Mouse (Mus musculus) liver, embryonic 14.5 days (tissue): Measurements from ENCODE around the gene Slc7a5. TPM values are rescaled to one million over a fixed set of nuclear protein-coding genes. Genes with fewer than 3 reads are reported as not detected.

Source experiments
- ATAC-seq: fragments of 200-750 bp; cut with Nextera tagmentation; 2 replicates; pipeline ENCODE4 v1.8.0; 2017; ENCODE audit warnings: moderate number of reproducible peaks, mild to moderate bottlenecking, moderate library complexity; ENCODE audit not compliant: insufficient read depth
- DNase-seq, 3 experiments: peaks; one replicate each; pipeline ENCODE4 v3.0.0-alpha.2; 2012 to 2013; ENCODE audit warnings: low read depth in 3 of 3, low spot score in 3 of 3
- H3K27ac ChIP-seq: fragments of 300-500 bp; sonication (generic); 2 replicates; pipeline ENCODE4 v1.5.1; 2014; ENCODE audit warnings: moderate library complexity, mild to moderate bottlenecking, control low read depth, inconsistent platforms
- H3K27me3 ChIP-seq: fragments of 300-500 bp; sonication (generic); 2 replicates; pipeline ENCODE4 v1.6.1; 2014; ENCODE audit warnings: mild to moderate bottlenecking, low read length, moderate library complexity; ENCODE audit not compliant: control insufficient read depth, insufficient read depth
- H3K36me3 ChIP-seq: fragments of 300-500 bp; sonication (generic); replicated peaks from 2 replicates; pipeline ENCODE4 v1.6.1; 2014; ENCODE audit warnings: low read depth; ENCODE audit not compliant: control insufficient read depth, insufficient read depth
- H3K4me1 ChIP-seq, 2 experiments: fragments of 200-500 bp in 1 of 2; fragments of 300-500 bp in 1 of 2; sonication (generic) in 1 of 2; replicated peaks; 2 replicates each; pipeline ENCODE4 v1.6.1; 2012 to 2014; ENCODE audit warnings: antibody characterized with exemption in 1 of 2, inconsistent platforms in 1 of 2, low read length in 1 of 2; ENCODE audit not compliant: control insufficient read depth in 2 of 2, insufficient read depth in 2 of 2
- H3K4me2 ChIP-seq: fragments of 300-500 bp; sonication (generic); 2 replicates; pipeline ENCODE4 v1.6.1; 2014; ENCODE audit warnings: low read depth, mild to moderate bottlenecking, control low read depth, moderate library complexity
- H3K4me3 ChIP-seq, 2 experiments: fragments of 200-500 bp in 1 of 2; fragments of 300-500 bp in 1 of 2; sonication (generic) in 1 of 2; 2 replicates each; pipeline ENCODE4 v1.5.1; 2012 to 2014; ENCODE audit warnings: low read depth in 2 of 2, low read length in 2 of 2, mild to moderate bottlenecking in 2 of 2, control low read depth in 1 of 2, inconsistent platforms in 1 of 2, moderate library complexity in 1 of 2; ENCODE audit not compliant: insufficient read depth in 1 of 2
- H3K9ac ChIP-seq: fragments of 300-500 bp; sonication (generic); replicated peaks from 2 replicates; pipeline ENCODE4 v1.6.1; 2014; ENCODE audit warnings: mild to moderate bottlenecking, control low read depth, moderate library complexity
- H3K9me3 ChIP-seq: fragments of 300-500 bp; sonication (generic); 2 replicates; pipeline ENCODE4 v1.6.1; 2016; ENCODE audit warnings: low read length, mixed read lengths; ENCODE audit not compliant: control insufficient read depth
- CTCF ChIP-seq: IDR thresholded peaks from 2 replicates; pipeline ENCODE4 v1.5.1; 2016; ENCODE audit warnings: antibody characterized with exemption, low read depth, control low read depth
- EP300 ChIP-seq: IDR thresholded peaks from 2 replicates; pipeline ENCODE4 v1.6.1; 2016; ENCODE audit warnings: antibody characterized with exemption, low read depth
- WGBS: fragments of 180-500 bp; shearing (Covaris S2); extraction: QIAGEN DNeasy Blood & Tissue Kit; methylation state at CpG from one replicate; pipeline ENCODE4 v1.1.7; 2014; ENCODE audit not compliant: insufficient replicate concordance; 5-methylcytosine and 5-hydroxymethylcytosine counted together
- polyA plus RNA-seq, 2 experiments: library from polyadenylated mRNA; depleted of rRNA in 1 of 2; stranded (reverse) in 1 of 2; unstranded in 1 of 2; fragments of >200 nt; fragmentation: Nextera tagmentation in 1 of 2; extraction: Ambion mirVana in 1 of 2; gene quantifications; 2 replicates each; pipeline versions ENCODE4 v1.2.1 to v1.2.3; 2012 to 2014

The Slc7a5 gene
- polyA plus RNA-seq, 2 experiments: 36.7 to 40.0 TPM

DNA sequence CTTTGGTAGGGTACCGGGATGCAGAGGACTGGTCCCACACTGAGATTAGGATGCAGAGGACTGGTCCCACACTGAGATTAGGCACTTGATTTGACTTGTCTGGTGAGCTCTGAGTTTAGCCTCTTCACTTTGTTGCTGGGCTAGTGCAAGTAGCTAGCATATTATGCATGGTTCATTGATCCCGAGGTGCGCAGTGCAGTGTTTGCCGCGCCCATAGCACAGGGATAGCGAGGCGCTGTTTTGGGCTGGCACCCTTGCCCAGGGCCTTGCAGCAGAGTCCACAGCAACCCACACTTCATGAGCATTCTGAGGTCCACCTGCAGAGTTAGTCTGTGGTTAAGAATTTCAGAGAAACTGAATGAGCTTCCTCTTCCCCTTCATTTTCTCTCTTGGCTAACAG is 45.3 kb upstream of the Slc7a5 start:
- Histone ChIP-seq H3K9me3 (no peaks in the 10 kb centered on the region), H3K4me3 (peak overlapping the region in 1 of 2 experiments; percentile 87; a peak in 1 of 4 replicates), H3K36me3 (peaks cover 3% of the 10 kb centered on the region; the same call in 1 of the 2 replicates), H3K4me2 (peak overlapping the region; percentile 93), H3K9ac (peak overlapping the region; percentile 91; the same call in 1 of the 2 replicates), H3K27ac (no peak overlapping the region), H3K27me3 (no peaks in the 10 kb centered on the region), H3K4me1 (peaks cover 38 to 51% of the 10 kb centered on the region in 2 experiments)
- DNase-seq: no peak
- 71% methylated on average over 7 of the region's 7 CpGs for WGBS
- no peak for ATAC-seq
- TF ChIP-seq EP300: no peak
- TF ChIP-seq CTCF: no peak

DNA sequence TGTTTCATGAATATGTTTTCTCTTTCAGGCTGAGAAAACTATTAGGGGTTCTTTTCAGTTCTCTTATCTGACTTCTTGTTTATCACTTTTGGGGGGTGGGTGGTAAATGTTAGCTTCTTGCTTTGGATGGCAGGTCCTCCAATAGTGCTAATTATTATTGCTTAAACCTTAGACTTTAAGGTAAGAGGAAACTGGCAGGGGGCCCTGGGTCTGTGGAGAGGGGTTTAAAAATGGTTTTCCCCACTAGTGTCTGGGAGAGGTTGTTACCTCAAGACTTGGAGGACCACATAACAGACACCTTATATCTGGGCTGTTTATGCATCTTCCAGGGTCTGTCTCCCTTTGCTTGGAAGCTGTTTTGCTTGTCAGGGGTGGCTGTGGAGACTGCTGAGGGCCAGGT is 44.6 kb upstream of the Slc7a5 start:
- TF ChIP-seq CTCF: no peak
- no peak for TF ChIP-seq EP300
- Histone ChIP-seq H3K9me3 (no peaks in the 10 kb centered on the region), H3K4me1 (peaks cover 39 to 54% of the 10 kb centered on the region in 2 experiments), H3K4me3 (peak overlapping the region in 1 of 2 experiments; percentile 87; a peak in 3 of 4 replicates), H3K9ac (peak overlapping the region; percentile 91), H3K4me2 (peak overlapping the region; percentile 93), H3K27me3 (no peaks in the 10 kb centered on the region), H3K27ac (peak overlapping the region; percentile 28; the same call in 1 of the 2 replicates), H3K36me3 (peaks cover 3% of the 10 kb centered on the region; the same call in 1 of the 2 replicates)
- DNase-seq (no peak), ATAC-seq (no peak)

DNA sequence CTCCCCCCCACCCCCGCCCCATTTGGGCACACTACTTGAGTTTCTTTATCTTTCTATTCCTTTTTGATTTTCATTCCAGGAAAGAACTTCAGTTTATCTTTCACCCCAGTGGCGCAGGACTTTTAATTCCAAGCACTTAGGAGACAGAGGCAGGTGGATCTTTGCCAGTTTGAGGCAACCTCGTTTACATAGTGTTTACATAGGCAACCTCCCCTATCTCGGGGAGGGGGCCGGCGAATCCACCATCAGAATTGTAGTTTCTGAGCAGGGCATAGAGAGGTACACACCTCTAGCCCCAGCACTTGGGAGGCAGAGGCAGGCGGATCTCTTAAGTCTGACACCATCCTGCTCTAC is 44.1 kb upstream of the Slc7a5 start:
- 6% methylated on average over 7 of the region's 7 CpGs for WGBS
- Histone ChIP-seq H3K27ac (peak overlapping the region; percentile 57), H3K4me3 (peak overlapping the region; percentile 87 to 97), H3K4me2 (peak overlapping the region; percentile 93), H3K9me3 (no peaks in the 10 kb centered on the region), H3K4me1 (peaks cover 40 to 56% of the 10 kb centered on the region in 2 experiments), H3K9ac (peak overlapping the region; percentile 91), H3K27me3 (no peaks in the 10 kb centered on the region), H3K36me3 (peaks cover 3% of the 10 kb centered on the region; the same call in 1 of the 2 replicates)
- TF ChIP-seq CTCF (no peak), EP300 (no peak)
- no peak for DNase-seq
- no peak for ATAC-seq

GRCm38 (mm10) chr8:121950749-121951655 is 43.5 kb upstream of the Slc7a5 start:
- H3K4me2 ChIP-seq: peak overlapping the region; percentile 93
- peak overlapping the region; percentile 57 for H3K27ac ChIP-seq
- H3K9me3 ChIP-seq: no peaks in the 10 kb centered on the region
- ATAC-seq: peak; percentile 5
- H3K4me3 ChIP-seq: peak overlapping the region; percentile 87 to 97
- peak in 1 of 3 experiments; percentile 56 for DNase-seq
- no peak for TF ChIP-seq EP300
- TF ChIP-seq CTCF: peak; percentile 52
- H3K4me1 ChIP-seq: peaks cover 35 to 53% of the 10 kb centered on the region in 2 experiments
- WGBS: under 1% methylated on average over 81 of the region's 97 CpGs
- peaks cover 3% of the 10 kb centered on the region; the same call in 1 of the 2 replicates for H3K36me3 ChIP-seq
- no peaks in the 10 kb centered on the region for H3K27me3 ChIP-seq
- peak overlapping the region; percentile 91 for H3K9ac ChIP-seq
